In genomic region chr6:72420901-72421300, GRCm38 (mm10) we compare ENCODE assay signal across 16 mouse cellular contexts.
"Had no signal": no experiment of that assay in that cellular context is flagged by ENCODE, and none has a peak within 500 bp of the region (broad histone marks: within the 10 kb centered on the region; RNA-seq: fewer than 3 reads in every experiment).

No protein-coding gene starts in this region.

- H3K27ac ChIP-seq: neural tube, embryonic 13.5 days; neural tube, embryonic 15.5 days; stomach, embryonic 15.5 days; stomach, postnatal 0 days had no signal

- H3K4me3 ChIP-seq: neural tube, embryonic 13.5 days; neural tube, embryonic 15.5 days; stomach, embryonic 15.5 days had no signal

- H3K9me3 ChIP-seq: neural tube, embryonic 13.5 days; neural tube, embryonic 15.5 days; stomach, embryonic 15.5 days had no signal

- H3K4me2 ChIP-seq: neural tube, embryonic 13.5 days; neural tube, embryonic 15.5 days; stomach, embryonic 15.5 days had no signal

- DNase-seq: retina, postnatal 1 day; right cerebral cortex, adult 18-20 months; right cerebral cortex, postnatal 14 days; right cerebral cortex, postnatal 25 days; right cerebral cortex, postnatal 4 days; spleen, adult 18-20 months; thymus, adult 18-20 months; thymus, adult 2 months; thymus, postnatal 14 days; thymus, postnatal 25 days; thymus, postnatal 36 days; thymus, postnatal 4 days had no signal

- H3K9ac ChIP-seq: neural tube, embryonic 13.5 days; neural tube, embryonic 15.5 days; stomach, embryonic 15.5 days had no signal

- H3K27me3 ChIP-seq: neural tube, embryonic 13.5 days; neural tube, embryonic 15.5 days; stomach, embryonic 15.5 days had no signal
